Mouse (Mus musculus) urinary bladder, adult 2 months (tissue): Measurements from ENCODE around the gene Mest. TPM values are rescaled to one million over a fixed set of nuclear protein-coding genes. Genes with fewer than 3 reads are reported as not detected.

ENCODE experiments used
- DNase-seq: peaks from one replicate; pipeline ENCODE4 v3.0.0; 2022; ENCODE audit warnings: low spot score
- polyA plus RNA-seq: library from polyadenylated mRNA; depleted of rRNA; stranded (reverse); fragments of >200 nt; gene quantifications from 2 replicates; pipeline ENCODE4 v1.2.3, GENCODE M21; 2012; rRNA removed

Mest gene
- 4.7 and 5.1 TPM in 2 replicates for polyA plus RNA-seq

DNA sequence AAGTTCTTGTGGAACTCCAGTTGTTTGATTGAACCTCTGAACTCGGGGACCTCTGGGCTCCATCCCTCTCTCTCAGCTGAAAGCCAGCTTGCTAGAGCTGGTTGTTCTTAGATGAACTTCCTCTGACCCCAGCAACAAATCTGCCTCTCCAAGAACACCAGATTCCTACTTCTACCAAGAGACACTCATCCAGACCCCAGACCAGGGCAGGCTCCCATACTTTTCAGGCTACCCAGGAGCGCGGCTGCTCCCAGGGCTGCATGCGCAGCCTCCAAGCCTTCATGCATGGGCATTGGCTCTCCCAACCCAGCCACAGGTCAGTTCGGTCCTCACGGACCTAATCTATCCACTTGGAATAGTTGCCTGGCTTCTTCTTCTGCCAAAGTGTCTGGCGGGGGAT lies at the start of gene Mest:
TSS of gene Mest (plus strand) at position 217 of the 400 bp plus-strand sequence.
- no peak for DNase-seq

- no peak for DNase-seq
These were observed 49.4 kb upstream of the Mest start for GRCm38 (mm10) chr6:30673764-30674561.

DNA sequence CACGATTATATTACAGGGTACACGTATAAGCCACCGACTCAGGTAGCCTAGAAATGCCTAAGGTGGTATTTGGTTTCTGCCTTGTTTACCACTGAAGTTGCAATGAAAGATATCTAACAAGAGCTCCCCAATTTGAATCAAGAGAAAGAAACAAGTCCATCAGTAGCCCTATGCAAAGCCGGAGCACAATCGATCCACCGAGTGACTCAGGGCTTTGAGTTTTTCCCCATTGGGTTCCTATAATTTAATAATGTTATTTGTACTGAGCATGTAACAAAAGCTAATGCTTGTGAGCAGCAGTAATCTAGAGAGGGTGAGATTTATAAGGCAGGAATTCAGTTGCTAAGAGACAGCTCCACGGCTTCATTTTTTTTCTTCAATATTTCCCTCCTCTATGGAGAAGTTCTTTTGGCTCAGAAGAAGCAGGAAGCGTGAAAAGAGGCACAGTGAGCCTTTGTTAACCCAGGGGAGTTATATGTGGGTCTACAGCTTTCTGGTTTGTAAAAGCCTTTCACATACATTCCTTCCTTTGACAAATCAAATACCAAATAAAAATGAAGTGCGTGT lies 48.5 kb upstream of the Mest start:
- DNase-seq, result no peak

- no peak for DNase-seq
These were observed 48.0 kb upstream of the Mest start for GRCm38 (mm10) chr6:30675281-30675771.

GRCm38 (mm10) chr6:30676506-30676905 lies 46.8 kb upstream of the Mest start:
- DNase-seq, result no peak

- no peak for DNase-seq
These were observed 45.8 kb upstream of the Mest start for GRCm38 (mm10) chr6:30677591-30677990.

GRCm38 (mm10) chr6:30678482-30678881 lies 44.9 kb upstream of the Mest start:
- no peak for DNase-seq

- DNase-seq, result no peak
These were observed 43.8 kb upstream of the Mest start for GRCm38 (mm10) chr6:30679567-30679966.

DNA sequence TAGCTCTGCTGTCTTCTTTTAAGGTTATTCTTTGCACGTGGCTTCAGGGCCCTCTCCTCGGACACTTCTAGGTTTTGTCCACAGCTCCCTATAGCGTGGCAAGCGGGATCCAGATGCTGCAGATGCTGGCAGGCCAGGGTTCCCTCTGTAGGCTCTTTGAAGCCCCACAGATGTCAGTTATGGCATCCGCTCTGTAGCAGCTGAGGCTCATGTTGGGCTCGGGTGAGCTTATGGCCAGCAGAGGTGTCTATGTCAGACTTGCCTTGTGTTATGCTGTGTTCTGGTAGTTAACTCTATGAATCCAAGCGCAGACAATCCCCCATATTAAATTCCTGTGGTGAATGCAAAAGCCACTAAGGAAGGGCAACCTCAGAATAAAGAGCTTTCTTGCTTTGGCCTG lies 42.9 kb upstream of the Mest start:
- DNase-seq, result no peak

- DNase-seq, result no peak
These were observed 41.1 kb upstream of the Mest start for GRCm38 (mm10) chr6:30681935-30682900.

DNA sequence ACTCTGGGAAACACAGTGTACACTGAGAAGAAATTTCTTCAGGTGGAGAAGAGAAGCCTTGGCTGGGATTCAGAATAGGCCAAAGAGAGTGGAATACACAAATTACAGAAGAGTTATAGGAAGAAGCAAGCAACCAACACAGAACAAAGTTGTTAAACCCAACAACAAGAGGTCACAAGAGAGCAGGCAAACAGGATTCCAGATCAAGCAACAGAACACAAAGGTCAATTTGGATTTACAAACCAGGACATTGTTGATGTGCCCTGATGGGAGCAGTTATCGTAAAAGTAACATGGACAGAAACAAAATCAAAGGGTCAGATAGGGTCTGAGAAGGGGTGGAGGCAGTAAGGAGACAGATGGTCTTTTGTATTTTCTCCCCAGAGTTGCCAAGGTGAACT lies 38.8 kb upstream of the Mest start:
- no peak for DNase-seq

GRCm38 (mm10) chr6:30687198-30687597 lies 36.1 kb upstream of the Mest start:
- DNase-seq, result no peak

DNA sequence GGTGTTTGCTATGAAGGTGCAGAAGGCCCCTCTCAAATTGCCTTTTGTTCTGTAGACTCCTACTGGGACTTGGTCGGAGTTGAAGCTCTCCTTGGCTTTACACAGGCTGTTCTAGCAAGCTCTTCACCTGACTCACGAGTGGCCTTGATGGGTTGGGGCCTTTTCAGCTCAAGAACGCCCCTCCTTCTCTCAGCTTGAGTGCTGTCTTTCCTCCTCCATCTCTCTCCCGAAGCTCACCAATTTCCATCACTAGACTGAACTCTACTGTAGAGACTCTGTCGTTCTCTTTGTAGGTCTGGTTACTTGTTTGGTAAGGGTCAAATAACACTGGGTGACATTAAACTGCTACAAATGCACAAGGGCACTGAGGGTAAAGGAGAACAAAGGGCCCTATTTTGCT lies 30.5 kb upstream of the Mest start:
- DNase-seq, result no peak

DNA sequence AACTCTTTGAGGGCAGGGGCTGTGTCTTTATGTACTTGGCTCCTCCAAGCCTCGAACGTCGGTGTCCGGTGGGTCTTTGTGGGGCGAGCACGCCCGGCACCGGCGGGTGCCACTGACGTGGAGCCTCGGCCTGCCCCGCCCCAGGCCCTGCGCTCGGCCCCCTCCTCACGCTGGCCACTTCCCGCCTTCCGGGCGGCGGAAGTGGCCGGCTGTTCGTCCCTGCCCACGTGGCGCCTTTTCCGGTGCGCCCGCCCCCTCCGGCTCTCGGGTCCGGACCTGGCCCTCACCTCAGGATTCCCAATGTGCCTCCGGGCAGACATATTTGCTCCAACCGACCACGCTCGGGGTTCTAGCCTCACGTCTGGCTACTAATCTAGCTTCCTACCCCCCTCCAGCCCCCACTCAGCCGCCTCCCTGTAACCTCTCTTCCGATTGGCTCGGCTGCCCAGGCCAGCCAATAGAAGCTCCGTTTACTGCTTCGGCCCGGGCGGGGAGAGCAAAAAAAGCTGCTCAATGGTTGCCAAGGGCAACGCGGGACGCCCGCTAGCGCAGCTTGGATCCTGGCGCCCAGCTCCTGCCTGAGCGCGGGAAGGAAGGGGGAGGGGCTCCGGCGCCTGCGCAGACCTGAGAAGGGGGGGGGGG lies 29.9 kb upstream of the Mest start, which contains the start of gene Cep41:
TSS of gene Cep41 (minus strand) at position 400 of the 642 bp plus-strand sequence.
- DNase-seq, result peak; percentile 99

GRCm38 (mm10) chr6:30694209-30694608 lies 29.1 kb upstream of the Mest start:
- no peak for DNase-seq

GRCm38 (mm10) chr6:30695124-30695523 lies 28.2 kb upstream of the Mest start:
- no peak for DNase-seq

- DNase-seq, result no peak
These were observed 25.9 kb upstream of the Mest start for GRCm38 (mm10) chr6:30697464-30697863.

DNA sequence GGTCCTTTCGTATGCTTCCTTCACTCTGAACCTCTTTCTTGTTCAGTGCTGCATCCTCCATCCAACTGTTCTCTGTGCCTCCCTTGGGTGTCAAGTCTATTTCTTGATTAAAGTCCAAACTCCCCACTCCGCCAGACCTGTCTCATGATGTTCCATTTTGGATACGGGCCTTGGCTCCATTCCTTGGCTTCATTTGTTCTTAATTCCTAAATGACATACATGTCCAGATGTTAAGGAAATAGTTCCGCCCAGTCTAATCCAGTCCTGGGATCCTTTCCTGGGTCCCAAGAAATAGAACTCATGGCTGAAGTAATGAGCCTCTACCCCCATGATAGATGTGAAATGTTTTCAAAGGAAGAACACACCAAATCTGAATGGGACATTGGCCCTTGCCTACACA lies 25.3 kb upstream of the Mest start:
- DNase-seq, result no peak

GRCm38 (mm10) chr6:30700182-30700581 lies 23.2 kb upstream of the Mest start:
- no peak for DNase-seq

DNA sequence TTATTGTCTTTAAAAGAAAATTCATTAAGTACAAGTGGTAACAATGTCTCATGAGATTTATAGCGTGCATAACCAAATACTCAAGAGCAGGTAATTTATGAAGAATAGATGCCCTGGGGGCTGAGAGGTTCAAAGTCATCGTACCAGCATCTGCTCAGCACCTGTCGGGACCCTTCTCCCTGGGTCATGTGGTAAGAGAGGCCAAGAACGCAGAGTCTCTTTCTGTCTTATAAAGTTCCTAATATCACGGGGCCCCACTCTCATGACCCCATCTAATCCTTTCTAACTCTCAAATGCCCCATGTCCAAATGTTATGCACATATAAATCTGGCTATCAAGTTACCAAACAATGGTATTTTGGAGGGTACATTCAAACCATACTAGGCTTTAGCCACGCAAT lies 20.5 kb upstream of the Mest start:
- no peak for DNase-seq

GRCm38 (mm10) chr6:30703476-30703875 lies 19.9 kb upstream of the Mest start:
- no peak for DNase-seq
